Mouse (Mus musculus) layer of hippocampus, adult 2 months (tissue): ENCODE results near the gene Spryd4. TPM values are rescaled to one million over a fixed set of nuclear protein-coding genes. Genes with fewer than 3 reads are reported as not detected.
"Not testable (repeated sequence)": the region's sequence is repeated elsewhere in the genome, so short reads cannot be mapped to it uniquely, and the experiment has no call there.

Source experiments
- DNase-seq, 2 experiments: peaks; one replicate each; pipeline ENCODE4 v3.0.0; 2022; ENCODE audit warnings: low spot score in 2 of 2
- H3K27ac ChIP-seq: fragments of 200-600 bp; 2 replicates; pipeline ENCODE4 v1.8.1; 2022
- H3K4me3 ChIP-seq: fragments of 200-600 bp; 2 replicates; pipeline ENCODE4 v1.8.1; 2022; ENCODE audit warnings: mild to moderate bottlenecking
- CTCF ChIP-seq: fragments of 200-600 bp; conservative IDR thresholded peaks from 2 replicates; pipeline ENCODE4 v1.8.1; 2022; ENCODE audit warnings: antibody characterized with exemption, mild to moderate bottlenecking, moderate library complexity
- total RNA-seq, 2 experiments: library from RNA; stranded (reverse); gene quantifications; 2 replicates each; pipeline ENCODE4 v1.2.3; 2021

Gene Spryd4
- total RNA-seq, 2 experiments from 2014 or later: 9.5 to 10.4 TPM

DNA sequence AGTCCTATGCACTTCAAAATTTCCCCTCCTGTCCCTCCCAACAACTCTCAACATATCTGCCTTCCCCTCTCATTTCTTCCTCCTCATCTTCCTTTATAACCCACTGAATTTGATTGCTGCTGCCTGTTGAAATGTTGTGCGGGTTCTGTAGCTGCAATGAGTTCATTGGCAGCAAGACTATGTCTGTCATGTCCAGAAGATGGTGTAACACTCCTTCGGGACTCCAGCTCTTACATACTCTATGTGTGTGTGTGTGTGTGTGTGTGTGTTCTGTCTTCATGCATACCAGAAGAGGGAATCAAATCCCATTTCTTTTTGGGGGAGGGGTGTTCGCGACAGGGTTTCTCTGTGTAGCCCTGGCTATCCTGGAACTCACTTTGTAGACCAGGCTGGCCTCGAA is 3.4 kb upstream of the Spryd4 start:
- no peak overlapping the region for H3K27ac ChIP-seq
- no peak for DNase-seq
- no peak overlapping the region for H3K4me3 ChIP-seq
- no peak for TF ChIP-seq CTCF

DNA sequence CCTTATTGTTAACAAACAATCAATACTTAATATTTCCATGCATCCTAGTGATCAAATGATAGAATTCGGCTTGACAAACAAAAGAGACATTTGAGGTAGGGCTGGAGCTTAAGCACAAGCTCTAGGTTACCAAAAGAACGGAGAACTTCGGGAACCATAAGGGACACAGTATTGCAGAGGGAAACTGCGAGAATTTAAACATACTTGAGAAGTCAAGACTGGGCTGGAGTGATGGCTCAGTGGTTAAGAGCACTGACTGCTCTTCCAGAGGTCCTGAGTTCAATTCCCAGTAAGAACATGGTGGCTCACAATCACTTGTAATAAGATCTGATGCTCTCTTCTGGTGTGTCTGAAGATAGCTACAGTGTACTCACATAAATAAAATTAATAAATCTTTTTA is 2.5 kb upstream of the Spryd4 start:
- not testable (repeated sequence) for H3K27ac ChIP-seq, H3K4me3 ChIP-seq, DNase-seq

- no peak overlapping the region for H3K27ac ChIP-seq
Observed at GRCm38 (mm10) chr10:128212871-128213323, 1.3 kb upstream of the Spryd4 start.

GRCm38 (mm10) chr10:128212148-128212547 is 541 bp upstream of the Spryd4 start:
- H3K27ac ChIP-seq: peak overlapping the region; percentile 81
- TF ChIP-seq CTCF: no peak
- no peak for DNase-seq
- H3K4me3 ChIP-seq: peak overlapping the region; percentile 81

More at GRCm38 (mm10) chr10:128212871-128213323, 1.3 kb upstream of the Spryd4 start:
- peak overlapping the region; percentile 49 for H3K4me3 ChIP-seq
- TF ChIP-seq CTCF: peak; percentile 83
- peak; percentile 48 to 58 for DNase-seq

DNA sequence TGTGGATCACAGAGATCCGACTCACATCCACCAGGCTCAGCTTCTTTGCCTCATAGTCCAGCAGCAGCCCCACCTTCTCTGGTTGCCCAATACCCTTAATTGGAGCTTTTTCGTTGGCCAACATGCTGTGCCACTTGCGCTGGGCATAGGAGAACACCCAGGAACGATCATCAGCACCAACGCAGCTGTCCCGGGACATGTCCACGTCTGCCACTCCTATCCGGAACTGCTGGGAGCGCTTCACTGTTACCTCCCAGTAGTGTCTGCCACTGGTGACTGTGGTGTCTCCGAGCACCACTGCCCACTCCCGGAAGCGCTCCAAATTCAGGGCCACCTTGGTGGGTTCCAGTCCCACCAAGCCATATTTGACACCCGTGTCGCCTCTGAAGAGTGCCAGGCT is 653 bp downstream of the Spryd4 start:
- no peak for TF ChIP-seq CTCF
- peak overlapping the region; percentile 81 for H3K4me3 ChIP-seq
- peak overlapping the region; percentile 81; the same call in 1 of the 2 replicates for H3K27ac ChIP-seq
- DNase-seq: no peak

- no peak for TF ChIP-seq CTCF
- H3K27ac ChIP-seq: no peak overlapping the region
- no peak for DNase-seq
- H3K4me3 ChIP-seq: no peak overlapping the region
Observed at GRCm38 (mm10) chr10:128210131-128210530, 1.5 kb downstream of the Spryd4 start.

GRCm38 (mm10) chr10:128209311-128210009 is 2.1 kb downstream of the Spryd4 start:
- no peak overlapping the region for H3K4me3 ChIP-seq
- DNase-seq: no peak
- H3K27ac ChIP-seq: no peak overlapping the region
- TF ChIP-seq CTCF: no peak

- DNase-seq: no peak
Observed at GRCm38 (mm10) chr10:128208326-128208725, 3.3 kb downstream of the Spryd4 start.

DNA sequence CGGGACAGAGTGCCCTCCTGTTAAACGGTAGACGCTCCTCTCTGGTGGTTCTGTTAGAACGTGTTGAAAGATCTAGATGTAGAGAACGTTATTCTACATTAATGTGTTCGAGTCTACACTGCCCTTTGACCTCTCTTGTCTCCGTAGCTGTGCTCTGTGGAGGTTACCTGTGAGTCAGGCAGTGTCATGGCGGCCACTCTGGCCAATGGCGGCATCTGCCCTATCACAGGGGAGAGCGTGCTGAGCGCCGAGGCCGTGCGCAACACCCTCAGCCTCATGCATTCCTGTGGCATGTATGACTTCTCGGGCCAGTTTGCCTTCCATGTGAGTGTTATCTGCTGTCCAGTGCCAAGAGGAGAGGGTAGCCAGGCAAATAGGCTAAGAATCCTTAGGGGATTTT is 6.7 kb downstream of the Spryd4 start:
- no peak overlapping the region for H3K4me3 ChIP-seq
- no peak for TF ChIP-seq CTCF
- DNase-seq: no peak
- H3K27ac ChIP-seq: no peak overlapping the region

More at GRCm38 (mm10) chr10:128208326-128208725, 3.3 kb downstream of the Spryd4 start:
- H3K4me3 ChIP-seq: no peak overlapping the region
- TF ChIP-seq CTCF: no peak
- no peak overlapping the region for H3K27ac ChIP-seq

DNA sequence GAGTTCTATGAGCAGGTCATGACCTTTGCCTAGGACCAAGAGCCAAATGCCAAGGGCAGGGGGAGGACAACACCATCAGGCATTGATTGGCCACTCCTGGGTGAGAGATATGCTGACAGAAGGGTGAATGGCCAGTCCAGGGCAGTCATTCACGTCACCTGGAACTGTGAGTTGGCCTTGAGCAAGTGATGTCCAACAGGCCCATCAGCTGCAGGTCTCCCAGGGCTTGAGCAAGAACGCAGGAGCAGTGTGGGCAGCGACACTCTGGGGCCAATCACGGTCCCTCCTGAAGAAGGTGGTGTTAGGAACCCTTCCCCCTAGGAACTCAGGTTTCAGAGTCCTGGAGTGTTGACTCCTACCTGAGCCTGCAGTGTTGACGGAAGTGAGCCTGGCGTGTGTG is 9.8 kb downstream of the Spryd4 start:
- Histone ChIP-seq H3K4me3 (no peak overlapping the region), H3K27ac (no peak overlapping the region)
- no peak for TF ChIP-seq CTCF
- DNase-seq: no peak

GRCm38 (mm10) chr10:128194551-128195461 is 16.8 kb downstream of the Spryd4 start:
- peak in 1 of 2 experiments; percentile 48 for DNase-seq
- no peak for TF ChIP-seq CTCF
- Histone ChIP-seq H3K4me3 (peak overlapping the region; percentile 84), H3K27ac (peak overlapping the region; percentile 83)

- no peak for TF ChIP-seq CTCF
- Histone ChIP-seq H3K4me3 (peak within 1 kb of the TSS; percentile 84), H3K27ac (peak within 1 kb of the TSS; percentile 83)
- DNase-seq: peak; percentile 97 to 99
Observed at GRCm38 (mm10) chr10:128194024-128194550, 17.5 kb downstream of the Spryd4 start, which contains the start of gene Gls2. TSS of gene Gls2 (plus strand) at chr10:128194457.

GRCm38 (mm10) chr10:128193113-128193512 is 18.5 kb downstream of the Spryd4 start:
- no peak for DNase-seq
- Histone ChIP-seq H3K27ac (no peak overlapping the region), H3K4me3 (no peak overlapping the region)
- TF ChIP-seq CTCF: no peak
